Mouse (Mus musculus) heart, embryonic 15.5 days (tissue): ENCODE results near the gene Gp9. TPM values are rescaled to one million over a fixed set of nuclear protein-coding genes. Genes with fewer than 3 reads are reported as not detected.

Experiments used
- ATAC-seq: fragments of 200-750 bp; cut with Nextera tagmentation; replicated peaks from 2 replicates; pipeline ENCODE4 v1.8.0; 2017; ENCODE audit warnings: low read depth, moderate TSS enrichment; ENCODE audit not compliant: insufficient number of reproducible peaks, insufficient read depth, low FRiP score
- H3K27ac ChIP-seq: fragments of 300-500 bp; sonication (generic); 2 replicates; pipeline ENCODE4 v1.5.1; 2015; ENCODE audit warnings: mild to moderate bottlenecking, inconsistent platforms
- H3K27me3 ChIP-seq: fragments of 300-500 bp; sonication (generic); 2 replicates; pipeline ENCODE4 v1.6.1; 2015; ENCODE audit warnings: inconsistent platforms
- H3K36me3 ChIP-seq: fragments of 300-500 bp; sonication (generic); 2 replicates; pipeline ENCODE4 v1.6.1; 2015; ENCODE audit warnings: mild to moderate bottlenecking, inconsistent platforms
- H3K4me1 ChIP-seq: fragments of 300-500 bp; sonication (generic); replicated peaks from 2 replicates; pipeline ENCODE4 v1.6.1; 2015; ENCODE audit warnings: inconsistent platforms
- H3K4me2 ChIP-seq: fragments of 300-500 bp; sonication (generic); 2 replicates; pipeline ENCODE4 v1.6.1; 2015; ENCODE audit warnings: inconsistent platforms, mild to moderate bottlenecking, moderate library complexity
- H3K4me3 ChIP-seq: fragments of 300-500 bp; sonication (generic); 2 replicates; pipeline ENCODE4 v1.5.1; 2015; ENCODE audit warnings: mild to moderate bottlenecking, inconsistent platforms
- H3K9ac ChIP-seq: fragments of 300-500 bp; sonication (generic); 2 replicates; pipeline ENCODE4 v1.6.1; 2015; ENCODE audit warnings: mild to moderate bottlenecking, inconsistent platforms
- H3K9me3 ChIP-seq: fragments of 300-500 bp; sonication (generic); replicated peaks from 2 replicates; pipeline ENCODE4 v1.6.1; 2016; ENCODE audit warnings: inconsistent platforms
- WGBS: fragments of 180-500 bp; shearing (Covaris S2); methylation state at CpG from one replicate; pipeline ENCODE4 v1.1.7; 2015; ENCODE audit warnings: mixed read lengths; 5-methylcytosine and 5-hydroxymethylcytosine counted together
- polyA plus RNA-seq: library from polyadenylated mRNA; unstranded; fragments of >200 nt; fragmentation: Nextera tagmentation; extraction: Ambion mirVana; gene quantifications from 2 replicates; pipeline ENCODE4 v1.2.1, GENCODE M21; 2015

Gp9 gene
- polyA plus RNA-seq, 1 experiment from 2014 or later, result 4.2 TPM

- Histone ChIP-seq H3K36me3 (peaks cover 10% of the 10 kb centered on the region; the same call in 1 of the 2 replicates), H3K9me3 (no peaks in the 10 kb centered on the region), H3K27ac (peak overlapping the region; percentile 64), H3K4me3 (no peak overlapping the region), H3K4me2 (no peak overlapping the region), H3K27me3 (no peaks in the 10 kb centered on the region), H3K9ac (no peak overlapping the region), H3K4me1 (peaks cover 23% of the 10 kb centered on the region)
- 89% methylated on average over 6 of the region's 6 CpGs for WGBS
- no peak for ATAC-seq
Measured at GRCm38 (mm10) chr6:87789791-87790190, 11.9 kb downstream of the Gp9 start.

- H3K27ac ChIP-seq, result no peak overlapping the region
- no peaks in the 10 kb centered on the region for H3K27me3 ChIP-seq
- H3K4me2 ChIP-seq, result no peak overlapping the region
- no peak for ATAC-seq
- peaks cover 10% of the 10 kb centered on the region; the same call in 1 of the 2 replicates for H3K36me3 ChIP-seq
- no peak overlapping the region for H3K4me3 ChIP-seq
- H3K4me1 ChIP-seq, result peaks cover 23% of the 10 kb centered on the region
- no peak overlapping the region for H3K9ac ChIP-seq
- H3K9me3 ChIP-seq, result no peaks in the 10 kb centered on the region
- 56% methylated on average over 7 of the region's 7 CpGs for WGBS
Measured at GRCm38 (mm10) chr6:87790779-87791480, 13.1 kb downstream of the Gp9 start.

- no peak overlapping the region for H3K27ac ChIP-seq
- H3K27me3 ChIP-seq, result no peaks in the 10 kb centered on the region
- peaks cover 10% of the 10 kb centered on the region; the same call in 1 of the 2 replicates for H3K36me3 ChIP-seq
- WGBS, result 91% methylated on average over 5 of the region's 5 CpGs
- no peaks in the 10 kb centered on the region for H3K9me3 ChIP-seq
- H3K4me1 ChIP-seq, result peaks cover 25% of the 10 kb centered on the region
- H3K4me2 ChIP-seq, result no peak overlapping the region
- no peak overlapping the region for H3K9ac ChIP-seq
- H3K4me3 ChIP-seq, result no peak overlapping the region
- ATAC-seq, result no peak
Measured at GRCm38 (mm10) chr6:87791826-87792225, 14.0 kb downstream of the Gp9 start.

GRCm38 (mm10) chr6:87793821-87794510 is 16.1 kb downstream of the Gp9 start:
- Histone ChIP-seq H3K36me3 (peaks cover 10% of the 10 kb centered on the region; the same call in 1 of the 2 replicates), H3K27me3 (no peaks in the 10 kb centered on the region), H3K9ac (no peak overlapping the region), H3K27ac (no peak overlapping the region), H3K9me3 (no peaks in the 10 kb centered on the region), H3K4me1 (peaks cover 20% of the 10 kb centered on the region), H3K4me2 (no peak overlapping the region), H3K4me3 (no peak overlapping the region)
- ATAC-seq, result no peak
- 89% methylated on average over 10 of the region's 10 CpGs for WGBS

- Histone ChIP-seq H3K9me3 (no peaks in the 10 kb centered on the region), H3K4me3 (no peak overlapping the region), H3K27ac (no peak overlapping the region), H3K36me3 (peaks cover 10% of the 10 kb centered on the region; the same call in 1 of the 2 replicates), H3K4me2 (no peak overlapping the region), H3K4me1 (peaks cover 9% of the 10 kb centered on the region; the same call in 1 of the 2 replicates), H3K9ac (no peak overlapping the region), H3K27me3 (no peaks in the 10 kb centered on the region)
- ATAC-seq, result no peak
- WGBS, result 70% methylated on average over 6 of the region's 6 CpGs
Measured at GRCm38 (mm10) chr6:87795385-87796150, 17.7 kb downstream of the Gp9 start.

GRCm38 (mm10) chr6:87796251-87796880 is 18.5 kb downstream of the Gp9 start:
- Histone ChIP-seq H3K4me1 (0 out of 2 replicates have a peak, but pooled peaks cover 2% of the 10 kb centered on the region), H3K4me3 (no peak overlapping the region), H3K36me3 (peaks cover 10% of the 10 kb centered on the region; the same call in 1 of the 2 replicates), H3K27ac (no peak overlapping the region), H3K9me3 (no peaks in the 10 kb centered on the region), H3K27me3 (no peaks in the 10 kb centered on the region), H3K9ac (no peak overlapping the region), H3K4me2 (no peak overlapping the region)
- ATAC-seq, result no peak
- 80% methylated on average over 6 of the region's 6 CpGs for WGBS

- H3K9ac ChIP-seq, result no peak overlapping the region
- H3K4me3 ChIP-seq, result no peak overlapping the region
- H3K4me2 ChIP-seq, result no peak overlapping the region
- no peaks in the 10 kb centered on the region for H3K27me3 ChIP-seq
- WGBS, result 45% methylated on average over 2 of the region's 2 CpGs
- H3K36me3 ChIP-seq, result peaks cover 4% of the 10 kb centered on the region; the same call in 1 of the 2 replicates
- no peak for ATAC-seq
- H3K27ac ChIP-seq, result no peak overlapping the region
- 0 out of 2 replicates have a peak, but pooled peaks cover 2% of the 10 kb centered on the region for H3K4me1 ChIP-seq
- no peaks in the 10 kb centered on the region for H3K9me3 ChIP-seq
Measured at GRCm38 (mm10) chr6:87797321-87797720, 19.4 kb downstream of the Gp9 start.

GRCm38 (mm10) chr6:87799576-87799975 is 21.7 kb downstream of the Gp9 start:
- no peaks in the 10 kb centered on the region for H3K9me3 ChIP-seq
- H3K9ac ChIP-seq, result no peak overlapping the region
- H3K27me3 ChIP-seq, result no peaks in the 10 kb centered on the region
- 66% methylated on average over 6 of the region's 6 CpGs for WGBS
- H3K27ac ChIP-seq, result no peak overlapping the region
- 0 out of 2 replicates have a peak, but pooled peaks cover 2% of the 10 kb centered on the region for H3K4me1 ChIP-seq
- no peak for ATAC-seq
- H3K4me2 ChIP-seq, result no peak overlapping the region
- no peaks in the 10 kb centered on the region for H3K36me3 ChIP-seq
- no peak overlapping the region for H3K4me3 ChIP-seq

GRCm38 (mm10) chr6:87802462-87802861 is 24.6 kb downstream of the Gp9 start:
- no peak overlapping the region for H3K27ac ChIP-seq
- H3K4me2 ChIP-seq, result no peak overlapping the region
- H3K36me3 ChIP-seq, result no peaks in the 10 kb centered on the region
- no peak overlapping the region for H3K4me3 ChIP-seq
- H3K27me3 ChIP-seq, result no peaks in the 10 kb centered on the region
- WGBS, result 84% methylated on average over 7 of the region's 7 CpGs
- peaks cover 11% of the 10 kb centered on the region; the same call in 1 of the 2 replicates for H3K4me1 ChIP-seq
- no peak overlapping the region for H3K9ac ChIP-seq
- ATAC-seq, result no peak
- H3K9me3 ChIP-seq, result no peaks in the 10 kb centered on the region

GRCm38 (mm10) chr6:87804036-87804435 is 26.2 kb downstream of the Gp9 start:
- Histone ChIP-seq H3K9ac (no peak overlapping the region), H3K27ac (no peak overlapping the region), H3K4me3 (no peak overlapping the region), H3K4me2 (no peak overlapping the region), H3K27me3 (no peaks in the 10 kb centered on the region), H3K9me3 (no peaks in the 10 kb centered on the region), H3K36me3 (no peaks in the 10 kb centered on the region), H3K4me1 (peaks cover 11% of the 10 kb centered on the region; the same call in 1 of the 2 replicates)
- no peak for ATAC-seq
- 79% methylated on average over 1 of the region's 1 CpGs for WGBS

- H3K4me2 ChIP-seq, result no peak overlapping the region
- no peaks in the 10 kb centered on the region for H3K36me3 ChIP-seq
- ATAC-seq, result no peak
- peaks cover 18% of the 10 kb centered on the region for H3K4me1 ChIP-seq
- no peak overlapping the region for H3K4me3 ChIP-seq
- no peaks in the 10 kb centered on the region for H3K27me3 ChIP-seq
- H3K9me3 ChIP-seq, result no peaks in the 10 kb centered on the region
- H3K27ac ChIP-seq, result no peak overlapping the region
- WGBS, result 75% methylated on average over 7 of the region's 7 CpGs
- no peak overlapping the region for H3K9ac ChIP-seq
Measured at GRCm38 (mm10) chr6:87804886-87805285, 27.0 kb downstream of the Gp9 start.
